Mouse (Mus musculus) retina, adult 2 months (tissue): ENCODE measurements around the gene Tnp2.
"Not testable (repeated sequence)": the region's sequence is repeated elsewhere in the genome, so short reads cannot be mapped to it uniquely, and the experiment has no call there.

Experiments
- DNase-seq: peaks from one replicate; pipeline ENCODE4 v3.0.0-alpha.2; 2012; ENCODE audit warnings: low read depth, low spot score

Tnp2 gene

DNA sequence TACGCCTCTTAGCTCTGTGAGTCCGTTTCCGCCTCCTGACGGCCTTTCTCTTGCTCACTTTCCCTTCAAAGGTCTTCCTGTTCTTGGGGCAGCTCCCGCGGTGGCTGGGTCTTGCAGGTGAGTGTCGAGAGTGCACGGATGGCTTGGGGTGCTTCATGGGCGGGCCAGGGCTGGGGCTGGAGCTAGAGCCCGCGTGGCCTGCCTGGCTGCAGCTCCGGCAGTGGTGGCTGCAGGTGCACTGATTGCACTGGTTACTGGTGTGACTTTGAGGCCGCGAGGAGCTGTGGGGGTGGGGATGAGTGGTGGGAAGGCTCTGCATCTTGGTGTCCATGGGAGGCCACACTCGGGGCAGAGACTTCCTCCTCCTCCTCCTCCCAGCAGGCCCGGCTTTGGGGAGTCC lies at the start of gene Tnp2:
Gene Tnp2 (minus strand): TSS at position 390 of the 400 bp plus-strand sequence.
- DNase-seq, result no peak

- no peak for DNase-seq
Measured at GRCm38 (mm10) chr16:10837903-10838302, 49.4 kb upstream of the Tnp2 start.

GRCm38 (mm10) chr16:10837250-10837649 lies 48.8 kb upstream of the Tnp2 start:
- no peak for DNase-seq

DNA sequence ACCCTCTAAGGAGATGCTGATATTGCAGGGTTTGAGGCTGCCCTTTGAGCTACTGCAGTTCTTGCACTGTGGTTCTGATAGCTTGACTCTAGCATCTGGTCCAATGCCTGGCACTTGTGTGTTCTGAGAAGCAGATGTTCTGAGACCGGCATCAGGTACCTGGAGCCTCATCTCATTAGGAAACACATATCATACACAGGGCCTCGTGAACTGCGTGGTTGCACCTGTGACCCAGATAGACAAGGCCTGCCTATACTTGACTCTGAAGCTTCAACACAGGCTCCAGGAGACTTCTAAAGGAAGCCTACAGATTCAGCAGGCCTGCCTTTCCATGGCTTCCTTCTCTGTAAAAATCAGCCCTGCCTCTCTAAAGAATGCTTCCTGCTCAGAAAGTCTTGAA lies 47.9 kb upstream of the Tnp2 start:
- DNase-seq, result no peak

DNA sequence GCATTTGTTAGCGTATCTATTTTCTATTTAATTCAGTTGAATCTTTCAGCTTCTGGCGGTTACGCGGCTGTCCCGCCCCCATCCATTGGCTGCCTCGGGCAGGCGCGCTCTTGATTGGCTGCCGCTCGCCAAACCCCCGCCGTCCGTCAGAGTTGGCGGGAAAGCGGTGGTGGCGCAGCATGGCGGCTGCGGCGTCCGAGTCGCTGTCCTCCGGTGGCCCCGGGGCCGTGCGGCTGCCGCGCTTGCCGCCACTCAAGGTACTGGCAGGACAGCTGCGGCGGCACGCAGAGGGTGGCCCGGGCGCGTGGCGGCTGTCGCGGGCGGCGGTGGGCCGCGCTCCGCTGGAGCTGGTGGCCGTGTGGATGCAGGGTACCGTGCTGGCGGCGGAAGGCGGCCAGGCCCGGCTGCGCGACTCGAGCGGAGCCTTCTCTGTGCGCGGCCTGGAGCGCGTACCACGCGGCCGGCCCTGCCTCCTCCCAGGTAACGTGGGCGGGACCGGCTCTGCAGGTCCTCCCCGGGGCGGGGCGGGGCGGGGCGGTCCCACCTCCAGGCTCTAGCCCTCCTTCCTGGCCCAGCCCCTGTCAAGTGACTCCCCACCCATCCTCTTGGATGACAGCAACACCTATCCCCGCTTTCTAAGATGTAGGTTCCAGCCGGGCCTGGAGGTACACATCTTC lies 46.6 kb upstream of the Tnp2 start, which contains the start of gene Rmi2:
Gene Rmi2 (plus strand): TSS at position 149 of the 677 bp plus-strand sequence.
- peak; percentile 44 for DNase-seq

DNA sequence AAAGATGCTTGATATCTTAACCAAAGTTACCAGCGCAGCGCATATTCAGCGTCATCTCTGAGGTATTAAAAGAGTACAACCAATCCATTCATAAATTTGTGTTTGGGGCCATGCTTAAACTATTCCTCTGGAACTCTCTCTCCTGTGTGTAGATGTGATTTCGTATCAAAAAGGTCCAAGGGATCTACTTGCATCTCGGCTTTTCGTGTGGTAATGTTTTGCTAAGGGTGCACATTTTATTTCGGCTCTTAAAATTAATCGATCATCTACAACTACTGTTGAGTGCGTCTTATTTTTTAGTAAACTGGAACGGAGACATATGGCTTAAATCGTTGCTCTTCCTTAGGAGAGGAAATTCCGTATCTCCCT lies 46.1 kb upstream of the Tnp2 start:
- DNase-seq, result no peak

DNA sequence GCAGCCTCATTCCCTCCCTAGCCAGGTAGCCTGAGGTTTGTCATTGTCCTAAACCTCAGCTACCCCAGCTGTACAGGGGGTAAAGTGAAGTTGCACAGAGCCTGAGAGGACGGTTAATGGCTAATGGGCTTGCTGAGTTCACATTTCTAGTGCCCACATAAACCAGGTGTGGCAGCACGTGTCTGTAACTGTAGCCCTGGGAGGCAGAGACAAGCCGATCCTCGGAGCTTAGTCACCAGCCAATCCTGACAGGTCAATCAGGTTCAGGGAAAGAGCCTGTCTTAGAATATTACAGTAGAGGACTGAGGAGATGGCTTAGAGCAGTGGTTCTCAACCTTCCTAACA lies 40.0 kb upstream of the Tnp2 start:
- no peak for DNase-seq

DNA sequence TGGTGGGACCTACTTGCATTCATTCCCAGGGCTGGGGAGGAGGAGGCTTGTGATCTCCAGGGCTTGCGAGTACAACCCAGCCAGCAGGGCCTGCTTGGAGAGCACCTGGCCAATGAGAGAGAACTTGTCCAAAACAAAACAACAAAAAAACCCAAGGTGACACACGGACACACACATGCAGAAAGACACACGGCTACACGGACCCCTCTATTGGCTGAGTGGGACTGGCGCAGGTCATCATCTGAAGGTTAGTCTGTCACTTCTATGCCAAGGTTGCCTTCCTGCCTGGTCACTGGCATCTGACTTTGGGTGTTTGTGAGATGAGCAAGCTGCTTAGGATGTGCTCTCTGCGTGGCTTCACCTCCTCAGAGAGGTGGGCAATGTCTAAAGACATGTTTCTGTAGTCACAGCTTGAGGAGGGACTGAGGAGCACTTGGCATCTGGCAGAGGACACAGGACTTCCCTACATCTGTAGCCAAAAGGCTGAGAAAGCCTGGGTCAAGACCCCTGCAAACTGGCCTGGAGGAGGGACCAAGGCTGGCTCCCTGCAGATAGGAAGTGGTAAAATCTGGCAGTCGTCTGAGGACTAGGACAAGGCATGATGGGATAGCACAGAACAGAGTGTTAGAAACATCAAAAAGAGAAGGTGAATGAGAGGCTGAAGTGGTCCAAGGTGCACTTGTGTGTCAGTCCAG lies 39.5 kb upstream of the Tnp2 start:
- DNase-seq, result no peak

- DNase-seq, result no peak
Measured at GRCm38 (mm10) chr16:10827269-10827668, 38.8 kb upstream of the Tnp2 start.

GRCm38 (mm10) chr16:10825840-10826239 lies 37.4 kb upstream of the Tnp2 start:
- no peak for DNase-seq

DNA sequence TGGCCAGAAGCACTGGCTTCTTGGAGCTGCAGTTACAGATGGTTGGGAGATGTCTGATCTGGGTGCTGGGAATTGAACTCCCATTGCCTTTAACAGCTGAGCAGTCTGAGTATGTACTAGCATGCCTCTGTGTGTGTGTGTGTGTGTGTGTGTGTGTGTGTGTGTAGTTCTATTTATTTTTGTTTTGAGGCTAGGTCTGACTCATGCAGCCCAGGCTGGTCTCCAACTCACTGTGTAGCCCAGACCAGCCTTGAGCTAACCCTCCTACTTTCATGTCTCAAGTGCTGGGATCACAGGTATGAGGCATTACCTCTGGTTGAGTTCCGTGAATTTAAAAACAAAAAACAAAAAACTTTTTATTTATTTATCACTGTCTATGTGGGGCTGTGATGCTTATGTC lies 36.1 kb upstream of the Tnp2 start:
- no peak for DNase-seq

DNA sequence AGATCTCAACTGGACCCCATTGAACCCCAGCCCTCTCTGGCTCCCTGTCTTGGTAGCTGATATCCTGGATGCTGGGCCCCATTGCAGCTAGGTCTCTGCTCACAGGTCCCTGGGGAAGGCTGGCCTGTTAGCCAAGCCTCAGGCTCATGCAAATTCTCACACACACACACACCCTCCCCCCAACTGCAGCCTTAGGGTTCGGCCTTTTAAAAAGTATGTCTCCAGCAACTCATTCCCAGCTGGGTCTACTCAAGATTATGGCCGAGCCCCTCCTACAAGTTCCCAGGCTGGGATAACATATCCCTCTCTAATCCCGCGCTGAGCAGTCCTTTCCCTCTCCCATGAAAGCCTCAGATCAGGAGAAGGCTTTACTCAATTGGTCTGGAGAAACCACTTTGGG lies 32.9 kb upstream of the Tnp2 start:
- no peak for DNase-seq

DNA sequence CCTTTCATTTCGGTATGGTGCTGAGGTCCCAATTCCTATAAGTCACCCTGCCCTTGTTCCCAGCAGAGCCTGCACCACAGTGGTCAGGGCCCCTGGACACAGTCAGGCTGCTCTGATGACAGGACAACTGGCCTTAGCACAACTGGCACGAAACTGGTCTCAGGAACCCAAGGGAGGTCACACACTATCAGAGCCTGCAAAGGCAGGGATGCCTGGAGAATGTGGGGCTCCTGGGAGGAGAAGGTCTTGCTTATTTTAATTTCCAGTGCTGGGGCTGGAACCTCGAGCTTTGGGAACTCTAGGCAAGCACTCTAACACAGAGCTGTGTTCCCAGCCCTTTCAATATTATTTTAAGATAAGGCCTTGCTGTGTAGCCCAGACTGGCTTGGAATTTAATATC lies 31.5 kb upstream of the Tnp2 start:
- DNase-seq, result no peak

- DNase-seq, result no peak
Measured at GRCm38 (mm10) chr16:10818579-10819135, 30.2 kb upstream of the Tnp2 start.

DNA sequence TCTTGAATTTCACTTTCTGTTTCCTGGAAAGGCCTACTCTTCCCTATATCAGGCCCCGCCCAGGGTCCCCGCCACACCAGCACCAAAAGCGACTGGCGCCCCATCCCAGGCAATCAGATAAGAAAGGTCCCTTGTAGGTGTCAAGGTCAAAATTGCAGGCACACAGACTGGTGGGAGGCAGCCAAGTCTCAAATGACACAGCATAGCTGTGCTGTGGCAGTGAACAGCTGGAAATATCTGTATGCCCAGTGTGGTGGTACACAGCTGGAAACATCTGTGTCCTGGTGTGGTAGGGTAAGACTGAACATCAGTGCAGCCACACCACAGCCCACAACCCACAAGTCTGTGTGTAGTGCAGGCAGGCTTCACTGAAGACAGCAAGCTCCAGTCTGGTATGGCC lies 26.4 kb upstream of the Tnp2 start:
- no peak for DNase-seq

- DNase-seq, result no peak
Measured at GRCm38 (mm10) chr16:10813726-10814125, 25.3 kb upstream of the Tnp2 start.

GRCm38 (mm10) chr16:10812865-10813371 lies 24.5 kb upstream of the Tnp2 start, which contains the start of gene Gm11172:
TSS of gene Gm11172 (plus strand) at chr16:10812915.
- no peak for DNase-seq

DNA sequence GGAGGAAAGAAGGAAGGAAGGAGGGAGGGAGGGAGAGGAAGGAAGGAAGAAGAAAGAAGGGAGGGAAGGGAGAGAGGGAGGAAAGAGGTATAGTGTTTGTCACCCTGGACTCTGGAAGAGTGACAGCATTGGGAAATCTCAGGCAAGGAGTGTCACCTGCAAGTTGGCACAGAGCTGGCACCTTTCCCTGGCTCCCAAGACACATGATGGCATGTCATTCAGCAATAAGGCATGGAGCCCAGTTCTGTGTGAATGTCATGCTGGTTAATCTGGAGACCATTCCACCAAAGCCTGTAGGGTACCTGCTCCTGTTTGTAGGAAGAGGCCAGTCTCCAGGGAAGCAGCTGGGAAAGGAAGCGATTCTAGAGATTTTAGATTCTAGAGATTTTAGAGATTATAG lies 21.9 kb upstream of the Tnp2 start:
- DNase-seq, result no peak

GRCm38 (mm10) chr16:10805789-10806527 lies 17.5 kb upstream of the Tnp2 start, which contains the start of gene Prm1:
TSS of gene Prm1 (minus strand) at chr16:10805839.
- DNase-seq, result no peak

DNA sequence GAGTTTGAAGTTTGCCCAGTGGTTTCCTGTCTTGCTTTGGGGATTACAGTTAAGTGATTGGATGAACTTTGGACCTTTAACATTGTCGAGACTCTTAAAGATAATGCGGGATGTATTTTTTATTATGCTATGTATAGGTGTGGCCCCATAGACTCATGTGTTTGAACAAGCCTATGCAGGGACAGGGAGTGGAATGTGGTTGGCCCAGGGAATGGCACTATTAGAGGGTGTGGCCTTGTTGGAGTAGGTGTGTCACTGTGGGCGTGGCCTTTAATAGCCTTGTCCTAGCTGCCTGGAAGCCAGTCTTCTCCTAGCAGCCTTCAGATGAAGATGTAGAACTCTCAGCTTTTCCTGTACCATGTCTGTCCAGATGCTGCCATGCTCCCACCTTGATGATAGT lies 14.0 kb upstream of the Tnp2 start:
- DNase-seq, result not testable (repeated sequence)

DNA sequence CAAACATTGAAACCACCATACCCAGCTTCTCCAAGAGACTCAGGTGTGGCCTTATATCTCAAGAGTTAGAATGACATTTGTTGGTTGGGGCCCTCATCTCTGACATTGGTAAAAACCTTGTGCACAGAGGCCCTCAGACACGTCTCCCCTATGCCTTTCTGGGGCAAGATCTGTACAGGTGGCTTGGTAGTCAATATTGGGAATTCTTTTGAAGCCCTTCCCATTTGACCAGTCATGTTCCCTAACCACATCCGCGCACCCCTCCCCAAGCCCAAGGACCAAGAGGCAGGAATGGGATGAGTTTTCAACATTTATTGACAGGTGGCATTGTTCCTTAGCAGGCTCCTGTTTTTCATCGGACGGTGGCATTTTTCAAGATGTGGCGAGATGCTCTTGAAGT lies 7.6 kb upstream of the Tnp2 start, which contains the start of gene Prm2:
Gene Prm2 (minus strand): TSS at position 101 of the 400 bp plus-strand sequence.
- DNase-seq, result no peak

GRCm38 (mm10) chr16:10790702-10791101 lies 2.2 kb upstream of the Tnp2 start, which contains the start of gene Prm3:
TSS of gene Prm3 (minus strand) at chr16:10790914.
- DNase-seq, result no peak
